Mouse (Mus musculus) cerebellum, postnatal 10 days (tissue): Measurements from ENCODE around the gene Pidd1.

ENCODE experiments used
- DNase-seq, 2 experiments: peaks; one replicate each; pipeline ENCODE4 v3.0.0; 2021; ENCODE audit warnings: mixed read lengths in 2 of 2

Gene Pidd1

DNA sequence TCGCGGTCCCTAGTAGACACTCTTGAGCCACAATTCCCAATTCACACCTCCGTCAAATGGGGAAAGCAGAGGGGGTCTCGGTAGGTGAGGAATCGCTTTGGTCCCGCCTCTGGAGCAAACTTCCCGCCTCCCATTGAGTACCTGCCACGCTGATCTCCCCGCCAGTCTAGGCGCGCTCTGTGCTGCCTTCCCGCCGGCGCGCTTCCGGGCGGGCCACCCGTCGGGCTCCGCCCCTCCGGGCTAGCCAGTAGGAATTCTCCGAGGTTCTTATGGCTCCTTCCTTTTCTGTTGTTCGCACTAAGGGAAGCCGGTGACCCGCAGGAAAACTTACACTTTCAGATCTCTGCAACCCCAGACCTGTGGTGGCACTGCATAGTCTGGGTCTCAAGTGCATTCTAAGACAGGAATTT is at the start of gene Pidd1:
Gene Pidd1, minus strand, starts transcription at position 198 of the 410 bp plus-strand sequence.
- peak; percentile 43 to 57 for DNase-seq

DNA sequence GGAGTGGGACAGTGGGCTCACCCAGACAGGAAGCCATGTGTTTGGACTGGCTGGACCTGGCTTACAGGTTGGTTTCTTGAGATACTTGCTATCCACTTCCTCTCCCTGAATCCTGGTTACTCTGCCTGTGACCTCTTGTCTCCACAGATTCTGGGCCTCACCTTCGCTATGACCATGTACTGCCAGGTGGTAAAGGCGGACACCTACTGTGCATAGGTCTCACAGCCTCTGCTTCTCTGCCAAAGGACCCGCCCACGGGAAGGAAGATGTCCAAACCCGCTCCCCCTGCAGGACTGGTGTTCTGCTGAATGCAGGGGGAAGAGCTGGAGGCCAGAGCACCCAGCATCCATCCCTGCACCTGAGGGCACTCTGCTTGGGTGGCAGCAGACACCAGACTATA is 48.9 kb upstream of the Pidd1 start:
- peak in 1 of 2 experiments; percentile 54 for DNase-seq

DNA sequence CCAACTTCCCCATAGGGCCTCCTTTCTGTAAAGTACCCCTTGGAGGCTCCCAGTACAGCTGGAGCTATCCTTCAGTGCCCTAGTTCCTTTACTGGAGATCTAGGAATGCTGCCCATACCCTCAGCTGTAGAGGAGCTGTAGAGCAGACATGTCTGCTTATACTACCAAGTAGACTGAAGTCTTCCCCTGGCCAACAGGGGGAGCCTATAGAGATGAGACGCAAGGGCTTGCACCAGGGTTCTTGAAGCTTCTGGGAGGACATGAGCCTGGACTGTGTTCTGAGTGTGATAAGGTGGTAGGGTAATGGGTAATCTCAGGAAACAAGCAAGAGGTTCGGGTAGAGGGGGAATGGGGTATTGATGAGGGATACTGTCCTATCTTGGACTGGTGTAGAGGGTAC is 47.3 kb upstream of the Pidd1 start:
- peak in 1 of 2 experiments; percentile 37 for DNase-seq

- DNase-seq, result peak; percentile 57 to 61
Observed at GRCm38 (mm10) chr7:141487141-141487540, 43.3 kb upstream of the Pidd1 start.

- peak in 1 of 2 experiments; percentile 40 for DNase-seq
Observed at GRCm38 (mm10) chr7:141486239-141486638, 42.4 kb upstream of the Pidd1 start.

DNA sequence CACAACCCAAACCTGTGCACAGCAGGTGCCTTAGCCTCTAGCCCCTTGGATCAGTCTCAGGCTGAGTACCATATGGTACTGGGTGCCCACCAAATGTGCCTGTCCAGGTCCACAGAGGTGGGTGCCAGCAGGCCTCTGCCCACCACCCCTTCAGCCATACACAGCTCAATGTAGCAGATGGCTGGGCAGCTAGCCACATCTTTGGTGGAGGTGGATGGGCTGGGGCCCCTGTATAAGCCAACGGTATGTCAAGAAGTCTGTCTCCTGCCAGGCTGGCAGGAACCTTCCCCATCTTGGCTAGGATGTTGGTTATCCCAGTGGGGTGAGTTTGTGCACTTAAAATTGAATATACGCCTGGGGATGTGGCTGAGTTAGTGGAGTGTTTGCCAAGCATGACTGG is 41.8 kb upstream of the Pidd1 start:
- peak; percentile 99 for DNase-seq

- DNase-seq, result no peak
Observed at GRCm38 (mm10) chr7:141485186-141485585, 41.4 kb upstream of the Pidd1 start.

DNA sequence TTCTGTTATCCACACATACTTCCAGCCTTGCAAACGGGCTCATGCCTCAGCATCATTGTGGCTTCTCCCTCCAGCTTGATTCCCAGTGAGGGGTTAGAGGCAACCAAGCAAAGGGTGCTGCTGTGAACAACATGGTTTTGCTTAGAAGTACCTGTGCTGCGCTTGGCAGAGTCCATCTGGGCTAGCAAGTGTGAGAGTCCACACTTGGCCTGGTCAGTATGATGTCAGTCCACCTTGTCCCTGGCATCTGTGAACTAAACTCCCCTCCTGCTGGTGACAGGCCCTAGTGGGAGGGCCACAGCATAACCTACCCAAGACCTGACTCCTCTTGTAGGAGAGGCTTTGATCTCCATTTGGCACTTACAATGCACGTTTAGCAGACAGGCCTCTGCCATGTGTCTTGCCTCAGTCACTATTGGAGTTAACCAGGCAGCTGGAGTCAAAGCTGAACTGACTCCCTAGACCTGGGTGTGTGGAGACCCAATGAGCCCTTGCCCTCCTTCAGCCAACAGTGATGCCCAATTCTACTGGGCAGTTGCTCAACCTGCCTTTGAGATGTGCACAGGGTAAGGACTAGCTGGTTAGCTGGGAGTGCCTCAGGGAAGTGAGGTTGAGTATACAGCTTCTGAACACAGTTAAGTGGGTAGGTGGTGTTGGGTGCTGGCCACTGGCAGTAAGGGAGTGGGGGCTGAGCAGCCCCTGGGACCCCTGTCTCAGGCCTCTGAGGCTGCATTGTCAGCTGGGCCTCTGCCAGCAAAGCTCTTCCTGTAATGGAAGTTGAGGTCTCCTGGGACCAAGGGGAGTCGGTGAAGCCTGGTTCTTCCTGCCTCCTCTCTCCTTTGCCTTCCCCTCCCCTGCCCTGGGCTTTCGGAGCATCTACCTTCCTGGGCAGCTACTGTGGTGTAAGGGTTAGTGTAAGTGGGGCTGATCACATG is 40.6 kb upstream of the Pidd1 start:
- DNase-seq, result peak; percentile 62 to 70

DNA sequence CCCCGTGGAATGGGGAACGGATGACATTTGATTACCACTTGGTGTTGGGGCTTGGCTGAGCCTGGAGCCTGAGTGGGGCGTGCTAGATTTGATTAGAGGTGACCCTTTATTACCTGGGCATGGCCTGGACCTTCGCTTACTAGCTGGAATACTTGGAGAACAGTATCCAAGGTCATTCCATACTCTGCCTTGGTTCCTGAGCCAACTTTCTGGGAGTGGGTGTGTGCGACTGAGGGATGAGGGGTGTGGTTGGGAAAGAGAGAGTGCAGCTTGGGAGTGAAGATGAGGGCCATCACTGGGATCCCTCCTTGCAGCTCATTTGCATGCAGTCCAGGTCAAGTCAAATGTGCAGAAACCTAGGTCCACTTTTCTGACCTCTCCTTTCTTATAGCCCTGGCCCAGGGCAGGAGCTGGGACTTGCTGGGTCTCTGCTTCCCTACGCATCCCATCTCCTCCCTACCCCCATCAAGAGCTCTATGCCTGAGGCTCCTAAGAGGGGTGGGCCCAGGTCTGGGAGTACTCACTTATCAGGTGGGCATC is 39.4 kb upstream of the Pidd1 start:
- DNase-seq, result peak; percentile 28 to 51

DNA sequence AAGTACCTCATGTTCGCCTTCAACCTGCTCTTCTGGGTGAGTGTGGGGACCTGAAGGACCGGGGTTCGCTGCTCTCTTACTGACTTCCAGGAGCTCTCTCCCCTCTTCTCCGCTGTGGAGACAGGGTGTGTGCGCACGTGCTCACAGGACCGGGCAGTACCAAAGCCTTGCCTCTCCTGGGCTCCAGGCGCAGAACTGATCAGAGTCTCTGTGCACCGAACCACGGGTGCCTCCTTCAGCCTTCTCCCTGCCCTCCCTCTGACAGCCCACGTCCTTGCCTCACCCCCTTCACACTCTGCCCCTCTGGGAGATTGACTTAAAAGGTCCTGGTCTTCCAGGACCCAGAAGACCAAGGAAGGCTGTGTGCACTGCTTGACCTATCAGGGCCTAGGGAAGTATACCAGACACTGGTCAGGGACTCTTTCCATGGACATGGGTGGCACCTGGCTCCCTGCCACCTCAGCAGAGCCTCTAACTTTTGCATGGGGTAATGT is 38.8 kb upstream of the Pidd1 start:
- DNase-seq, result peak; percentile 59 to 66

DNA sequence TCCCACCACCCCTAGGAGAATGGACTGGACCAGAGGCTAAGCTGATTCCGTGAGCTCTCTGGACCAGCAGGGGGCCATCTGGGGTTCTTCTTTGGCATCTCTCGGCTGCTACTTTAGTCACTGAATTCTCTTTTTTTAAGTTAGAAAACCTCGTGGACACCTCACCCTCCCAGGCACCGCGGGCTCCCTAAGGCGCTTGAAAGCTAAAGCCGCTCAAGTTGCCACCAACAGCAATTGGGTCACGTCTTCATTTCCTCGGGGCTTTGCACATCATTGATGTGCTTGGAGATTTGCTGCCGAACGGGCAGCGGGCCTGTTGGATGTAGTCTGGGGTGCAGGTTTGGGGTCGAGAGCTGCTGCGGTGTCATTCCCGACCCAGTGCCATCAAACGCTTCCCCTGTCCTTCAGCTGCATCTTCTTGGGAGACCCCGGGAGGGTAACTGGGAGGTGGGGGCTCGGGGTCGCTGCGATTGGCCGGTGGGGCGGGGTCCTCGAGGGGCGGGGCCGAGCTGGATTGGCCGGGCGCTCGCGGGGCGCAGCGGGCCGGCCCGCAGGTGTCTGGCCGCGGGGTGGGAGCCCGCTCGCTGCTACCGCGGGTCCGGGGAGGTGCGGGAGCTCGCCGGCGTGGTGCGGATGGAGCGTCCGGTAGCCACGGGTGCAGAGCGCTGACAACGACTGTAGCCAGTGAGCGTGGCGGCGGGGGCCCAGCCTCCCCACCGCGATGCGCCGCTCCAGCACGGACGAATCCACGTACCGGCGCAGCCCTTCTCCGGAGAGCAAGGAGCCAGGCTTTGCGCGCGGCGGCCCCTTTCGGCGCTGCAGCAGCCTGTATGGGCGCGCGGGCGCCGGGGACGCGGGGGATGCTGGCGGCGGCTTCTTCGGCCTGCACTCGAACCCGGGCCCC is 37.9 kb upstream of the Pidd1 start:
- DNase-seq, result peak; percentile 94 to 96

DNA sequence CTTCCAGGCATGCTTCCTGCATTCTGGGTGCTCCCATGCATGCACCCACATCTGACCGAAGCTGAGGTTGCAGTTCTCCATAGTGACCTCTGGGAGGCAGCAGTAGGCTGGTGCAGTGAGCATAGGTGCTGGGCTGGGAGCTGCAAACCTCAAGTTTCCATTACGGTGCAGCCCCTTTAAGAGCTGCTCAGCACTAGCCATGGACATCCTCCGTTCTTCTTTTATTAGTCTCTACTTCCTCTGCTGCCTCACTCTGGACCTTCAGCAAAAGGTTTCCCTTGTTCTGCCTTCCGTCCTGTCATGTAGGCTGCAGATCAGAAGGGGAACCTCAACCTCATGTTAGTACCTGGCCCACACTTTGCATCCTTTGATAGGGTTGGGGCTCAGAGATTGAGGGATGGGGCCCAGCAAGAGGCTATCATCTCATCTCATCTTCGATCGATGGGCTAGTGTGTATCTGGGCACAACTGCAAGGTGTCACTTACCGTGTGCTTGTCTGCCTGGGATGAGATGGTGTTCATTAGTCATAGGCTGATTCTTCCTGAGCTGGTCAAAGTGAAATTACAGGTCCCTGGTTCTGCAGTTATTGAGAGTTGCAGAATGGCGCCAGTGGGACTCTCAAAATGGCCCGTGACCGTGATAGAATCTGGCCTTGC is 37.1 kb upstream of the Pidd1 start:
- peak; percentile 86 to 89 for DNase-seq

DNA sequence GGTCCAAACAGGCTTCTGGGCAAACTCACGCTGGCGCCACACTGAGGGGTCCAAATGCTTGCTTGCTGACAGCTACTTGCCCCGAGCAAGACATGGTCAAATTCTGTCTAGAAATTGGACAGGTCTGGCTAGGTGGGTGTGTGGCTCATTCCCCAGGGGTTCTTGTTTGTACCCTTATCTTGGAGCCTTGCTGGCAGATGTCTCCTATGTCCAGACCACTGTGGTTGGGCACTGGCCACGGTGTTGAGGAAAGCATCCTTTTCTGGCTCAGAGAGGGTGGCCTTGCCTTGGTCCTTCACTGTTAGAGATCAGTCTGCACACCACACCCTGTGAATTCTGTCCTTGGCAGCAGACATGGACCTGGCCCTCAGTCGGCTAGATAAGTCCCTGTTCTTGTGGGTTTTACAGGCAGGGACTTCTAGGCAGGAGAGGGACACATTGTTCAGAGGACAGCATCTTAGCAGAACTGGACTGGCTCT is 34.5 kb upstream of the Pidd1 start:
- no peak for DNase-seq

GRCm38 (mm10) chr7:141477578-141478269 is 33.9 kb upstream of the Pidd1 start:
- DNase-seq, result no peak

- DNase-seq, result peak in 1 of 2 experiments; percentile 31
Observed at GRCm38 (mm10) chr7:141476981-141477370, 33.2 kb upstream of the Pidd1 start.

- peak; percentile 62 to 63 for DNase-seq
Observed at GRCm38 (mm10) chr7:141476226-141476980, 32.6 kb upstream of the Pidd1 start.

DNA sequence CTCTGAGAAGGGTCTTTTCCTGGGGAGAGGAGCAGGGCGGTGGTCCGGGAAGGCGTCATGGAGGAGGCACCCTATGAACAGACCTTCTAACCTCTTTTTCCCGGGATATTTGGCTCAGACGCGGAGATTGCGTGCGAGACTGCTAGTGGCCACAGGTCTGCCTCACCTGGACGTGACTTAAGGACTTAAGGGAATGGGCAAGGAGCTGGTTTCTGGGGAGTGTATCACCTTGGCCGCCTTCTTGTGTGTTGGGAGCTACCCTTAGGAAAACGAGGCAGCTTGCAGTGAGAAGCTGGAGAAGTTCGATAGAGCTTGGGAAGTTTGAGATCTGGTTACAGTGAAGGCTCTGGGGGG is 32.0 kb upstream of the Pidd1 start:
- DNase-seq, result peak in 1 of 2 experiments; percentile 49

DNA sequence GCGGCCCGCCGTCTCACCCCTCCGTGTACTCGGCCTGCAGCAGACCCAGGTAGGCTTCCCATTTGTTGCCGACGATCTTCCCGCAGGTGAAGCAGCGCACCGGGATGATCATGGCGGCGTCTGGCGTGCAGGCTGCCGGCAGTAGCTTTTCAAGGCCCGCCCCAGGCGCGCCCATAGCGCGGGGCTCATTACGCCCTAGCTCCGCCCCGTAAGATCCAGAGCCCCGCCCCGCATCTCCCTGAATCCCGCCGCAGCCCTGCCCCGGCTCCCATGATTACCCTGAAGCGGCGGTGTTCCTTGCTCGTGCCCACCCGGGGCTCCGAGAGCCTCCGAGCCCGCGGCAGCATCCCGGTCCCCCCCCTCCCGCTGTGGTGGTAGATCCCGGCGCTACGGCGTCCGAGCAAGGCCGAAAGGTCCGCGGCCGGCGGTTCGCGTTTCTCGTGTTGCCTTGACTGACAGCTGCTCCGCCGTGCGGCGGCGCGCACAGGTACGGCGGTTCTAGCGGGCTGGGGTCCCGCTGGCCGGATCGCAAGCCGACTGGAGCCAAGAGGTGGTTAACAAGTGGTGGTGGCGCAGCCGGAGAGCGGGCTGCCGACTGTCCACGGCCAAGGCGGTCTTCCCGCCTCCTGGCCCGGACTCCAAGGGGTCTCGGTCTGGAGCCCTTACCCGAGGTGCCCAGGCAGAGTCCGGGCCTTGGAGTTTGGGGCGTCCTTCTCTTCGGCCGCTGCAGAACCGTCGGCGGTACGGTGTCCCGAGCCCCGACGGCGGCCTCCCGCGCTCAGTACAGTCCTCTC is 31.4 kb upstream of the Pidd1 start, which contains the start of the genes Polr2l and Tspan4:
Gene Polr2l, minus strand, starts transcription at position 122 of the 794 bp plus-strand sequence.
Gene Tspan4, plus strand, starts transcription at position 230 of the 794 bp plus-strand sequence.
- peak; percentile 93 to 94 for DNase-seq

DNA sequence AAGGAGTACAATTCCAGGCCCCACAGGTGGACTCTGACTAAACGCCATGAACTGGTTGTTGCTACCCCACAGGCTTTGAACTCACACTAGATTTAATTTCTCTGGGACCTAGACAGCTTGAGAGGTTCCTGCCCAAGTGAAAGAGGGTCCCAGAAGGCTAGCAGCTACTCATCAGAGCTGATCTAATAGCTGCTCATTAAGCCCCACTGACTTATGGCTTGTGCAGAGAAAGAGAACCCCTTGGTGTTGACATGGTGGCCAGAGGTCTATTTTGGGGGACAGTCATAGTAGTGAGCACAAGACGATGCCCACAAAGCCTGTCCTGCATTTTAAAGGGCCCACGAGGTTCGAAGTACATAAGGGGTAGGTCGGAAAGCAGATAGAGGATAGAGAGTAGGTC is 30.3 kb upstream of the Pidd1 start:
- peak in 1 of 2 experiments; percentile 12 for DNase-seq

DNA sequence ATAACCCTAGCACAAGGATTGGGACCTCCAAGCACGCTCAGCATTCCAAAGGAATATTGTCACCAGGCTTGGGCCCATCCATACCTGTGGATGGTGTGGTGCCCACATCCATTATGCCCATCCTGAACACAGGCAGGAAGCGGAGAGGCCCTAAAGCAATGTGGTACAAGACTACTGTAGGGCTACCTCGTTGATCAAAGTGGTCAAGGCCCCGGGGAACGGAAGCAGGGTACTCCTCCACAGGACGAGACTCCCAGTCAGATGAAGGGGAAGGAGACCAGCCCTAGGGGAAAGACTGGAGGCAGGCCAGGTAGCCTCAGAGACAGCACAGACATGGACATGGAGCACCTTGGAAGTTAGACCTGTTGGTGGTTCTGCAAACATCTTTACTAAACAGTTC is 28.9 kb upstream of the Pidd1 start:
- peak in 1 of 2 experiments; percentile 22 for DNase-seq
